Mouse (Mus musculus): ENCODE data around the gene Suclg1. TPM values are rescaled to one million over a fixed set of nuclear protein-coding genes. Genes with fewer than 3 reads are reported as not detected.

The Suclg1 gene
- total RNA-seq, 2 experiments from 2014 or later: 99.9 to 153 TPM

DNA sequence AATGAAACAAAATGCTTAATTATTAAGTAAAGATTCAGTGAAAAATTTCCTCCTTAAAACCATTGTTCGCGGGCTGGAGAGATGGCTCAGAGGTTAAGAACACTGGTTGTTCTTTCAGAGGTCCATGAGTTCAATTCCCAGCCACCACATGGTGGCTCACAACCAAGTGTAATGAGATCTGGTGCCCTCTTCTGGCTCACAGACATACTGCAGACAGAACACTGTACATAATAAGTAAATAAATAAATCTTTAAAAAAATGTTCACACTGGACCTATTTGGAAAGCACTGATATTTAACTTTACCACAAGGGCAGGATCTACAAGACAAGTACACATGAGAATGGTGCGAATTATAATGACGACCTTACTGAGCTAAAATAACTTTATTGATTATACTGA, 730 bp upstream of the Suclg1 start:
- no peak; the same call in 1 of the 2 replicates for ATAC-seq (replicated peaks; ENCODE audit: low FRiP score, low TSS enrichment, poor library complexity, severe bottlenecking)

GRCm38 (mm10) chr6:73249049-73249422, 854 bp downstream of the Suclg1 start:
- ATAC-seq (replicated peaks; ENCODE audit: low FRiP score, low TSS enrichment, poor library complexity, severe bottlenecking): peak; percentile 41

DNA sequence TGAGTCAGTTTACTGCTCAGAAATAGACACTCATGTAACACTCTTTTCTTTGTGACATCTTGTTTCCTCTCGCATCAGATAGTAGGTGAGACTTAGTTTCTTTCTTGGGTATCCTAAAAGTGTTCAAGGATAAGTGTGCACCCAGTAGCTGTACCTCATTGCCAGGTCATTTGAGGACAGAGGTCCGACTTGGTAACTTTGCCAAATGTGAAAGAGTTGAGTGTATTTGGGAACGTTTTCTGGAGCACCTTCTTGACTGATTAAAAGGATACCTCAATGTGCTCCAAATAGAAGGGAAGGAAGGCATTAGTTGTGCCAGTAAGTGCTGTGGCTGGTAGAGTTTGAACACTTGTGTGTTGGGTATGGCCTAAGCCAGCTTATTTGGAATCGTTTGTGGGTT, 1.7 kb downstream of the Suclg1 start:
- ATAC-seq (replicated peaks; ENCODE audit: low FRiP score, low TSS enrichment, poor library complexity, severe bottlenecking): no peak

GRCm38 (mm10) chr6:73251336-73251735, 3.2 kb downstream of the Suclg1 start:
- no peak for ATAC-seq (replicated peaks; ENCODE audit: low FRiP score, low TSS enrichment, poor library complexity, severe bottlenecking)

GRCm38 (mm10) chr6:73252396-73252795, 4.2 kb downstream of the Suclg1 start:
- ATAC-seq (replicated peaks; ENCODE audit: low FRiP score, low TSS enrichment, poor library complexity, severe bottlenecking): no peak

DNA sequence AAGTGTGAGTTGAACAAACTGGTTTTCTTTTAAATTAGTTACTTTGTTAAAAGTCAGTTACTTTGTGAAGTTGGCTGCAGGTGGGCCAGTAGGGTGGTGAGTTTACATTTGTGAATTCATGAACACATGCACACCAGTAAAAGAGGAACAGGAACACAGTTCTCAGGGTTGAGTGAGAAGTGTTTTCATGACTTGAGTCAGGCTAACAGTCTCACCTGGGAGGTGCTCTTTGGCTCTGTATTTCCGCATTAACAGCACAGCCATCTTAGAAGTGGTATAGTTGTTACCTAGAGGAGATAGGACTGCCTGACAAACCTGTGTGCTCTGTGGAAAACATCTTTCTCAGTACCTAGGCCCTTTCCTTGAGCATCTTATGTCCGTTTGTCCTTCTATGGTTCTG, 4.8 kb downstream of the Suclg1 start:
- ATAC-seq (replicated peaks; ENCODE audit: low FRiP score, low TSS enrichment, poor library complexity, severe bottlenecking): no peak

DNA sequence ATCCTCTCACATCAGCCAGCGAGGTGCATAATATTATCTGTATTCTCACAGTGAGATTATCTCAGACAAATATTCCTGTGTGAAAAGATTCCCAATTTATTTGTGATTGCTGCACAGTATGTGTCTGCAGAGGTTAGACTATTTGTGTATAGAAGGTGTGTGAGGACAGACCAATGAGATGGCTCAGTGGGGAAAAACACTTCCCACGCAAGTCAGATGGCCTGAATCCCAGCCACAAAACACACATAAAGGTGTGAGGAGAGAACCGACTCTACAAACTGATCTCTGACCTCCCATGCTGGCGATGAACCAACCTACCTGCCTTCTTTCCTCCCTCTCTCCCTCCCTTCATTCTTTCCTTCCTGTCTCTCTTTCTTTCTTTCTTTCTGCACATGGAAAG, 5.4 kb downstream of the Suclg1 start:
- ATAC-seq (replicated peaks; ENCODE audit: low FRiP score, low TSS enrichment, poor library complexity, severe bottlenecking): no peak

DNA sequence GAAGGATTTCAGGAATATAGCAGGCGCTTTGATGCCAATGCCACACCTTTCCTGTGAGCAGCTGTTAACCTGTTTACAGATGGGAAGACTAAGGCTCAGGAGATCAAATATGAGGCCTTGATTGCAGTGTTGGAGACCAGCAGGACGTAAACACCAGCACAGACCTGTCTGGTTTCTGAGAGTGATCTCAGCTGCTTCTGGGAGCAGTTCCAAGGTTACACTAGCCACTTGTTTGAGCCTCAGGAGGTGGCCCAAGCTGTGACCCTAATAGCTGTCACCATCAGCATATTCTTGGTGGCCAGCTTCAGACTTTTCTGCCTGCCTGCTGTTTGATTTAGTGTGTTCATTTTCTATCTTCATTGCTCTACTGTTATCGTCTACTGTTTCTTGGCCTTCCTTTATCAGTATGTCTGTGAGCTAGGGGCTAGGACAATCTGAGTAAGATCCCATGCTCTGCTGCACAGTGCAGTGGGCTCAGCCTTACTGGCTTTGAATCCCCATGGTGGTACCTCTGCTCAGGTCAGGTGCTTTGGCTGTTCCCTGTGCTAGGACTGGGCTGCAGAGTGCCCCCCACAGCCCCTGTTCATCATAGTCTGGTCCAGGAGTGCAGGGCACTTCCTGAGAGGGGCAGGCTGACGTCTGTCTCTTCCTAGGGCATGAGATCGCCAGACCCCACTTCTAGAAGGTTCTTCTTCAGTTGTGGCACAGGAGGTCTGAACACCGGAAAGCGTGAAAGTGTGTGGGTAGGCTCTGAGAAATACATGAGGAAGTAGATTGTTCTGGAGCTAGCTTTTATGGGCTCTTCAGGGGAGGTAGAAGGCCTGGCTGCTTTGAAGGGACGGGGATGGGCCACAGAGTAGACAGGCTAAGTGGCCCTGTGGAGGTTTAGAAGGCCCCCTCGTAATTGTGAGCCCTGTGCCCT, 6.4 kb downstream of the Suclg1 start:
- peak; percentile 53 for ATAC-seq (replicated peaks; ENCODE audit: low FRiP score, low TSS enrichment, poor library complexity, severe bottlenecking)

- no peak for ATAC-seq (replicated peaks; ENCODE audit: low FRiP score, low TSS enrichment, poor library complexity, severe bottlenecking)
Observed at GRCm38 (mm10) chr6:73257068-73257467, 8.9 kb downstream of the Suclg1 start.

DNA sequence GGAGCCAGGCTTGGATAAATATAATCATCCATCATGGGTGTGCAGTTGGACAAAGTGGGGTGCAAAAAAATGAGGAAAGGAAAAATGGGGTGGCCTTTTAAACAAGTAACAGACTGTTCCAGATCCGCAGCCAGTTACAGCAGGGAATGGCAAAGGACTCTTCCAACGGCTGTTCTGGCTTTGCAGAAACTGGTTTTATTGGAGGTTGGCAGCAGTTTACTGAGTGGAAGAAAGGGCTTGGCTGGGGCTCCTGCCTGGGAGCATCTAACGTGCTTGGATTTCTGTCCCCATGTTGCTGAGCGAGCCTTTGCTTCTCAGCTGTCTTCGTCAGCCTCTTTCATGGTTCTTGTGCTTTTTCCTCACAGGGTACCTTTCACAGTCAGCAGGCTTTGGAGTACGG, 11.9 kb downstream of the Suclg1 start:
- no peak for ATAC-seq (replicated peaks; ENCODE audit: low FRiP score, low TSS enrichment, poor library complexity, severe bottlenecking)

- no peak for ATAC-seq (replicated peaks; ENCODE audit: low FRiP score, low TSS enrichment, poor library complexity, severe bottlenecking)
Observed at GRCm38 (mm10) chr6:73264801-73265200, 16.6 kb downstream of the Suclg1 start.

DNA sequence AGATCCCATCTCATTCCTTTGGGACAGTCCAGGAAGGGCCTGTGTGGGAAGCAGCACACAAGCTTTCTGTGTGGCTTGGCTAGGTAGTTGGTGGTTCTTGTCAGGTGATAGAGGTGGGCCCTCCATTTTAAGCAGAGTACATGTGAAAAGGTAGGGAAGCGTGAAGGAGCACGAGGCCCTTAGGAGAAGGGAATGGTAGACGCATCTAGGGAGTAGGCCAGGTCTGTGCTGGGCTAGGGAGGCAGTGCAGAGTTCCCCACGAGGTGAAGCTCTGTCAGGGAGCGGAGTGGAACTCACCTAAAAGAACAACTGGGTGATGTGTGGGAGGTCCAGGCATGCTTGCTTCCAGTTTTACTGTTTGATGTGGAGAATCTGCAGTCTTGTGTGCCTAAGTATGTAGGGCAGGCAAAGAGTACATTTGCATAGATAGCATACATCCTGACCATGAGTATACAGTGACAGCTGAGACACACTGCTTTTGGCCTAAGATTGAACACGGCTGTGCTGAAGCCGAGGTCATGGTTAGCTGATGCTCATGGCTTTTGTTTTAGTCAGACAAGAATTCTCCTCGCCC, 19.6 kb downstream of the Suclg1 start:
- no peak for ATAC-seq (replicated peaks; ENCODE audit: low FRiP score, low TSS enrichment, poor library complexity, severe bottlenecking)

- ATAC-seq (replicated peaks; ENCODE audit: low FRiP score, low TSS enrichment, poor library complexity, severe bottlenecking): no peak
Observed at GRCm38 (mm10) chr6:73269374-73269773, 21.2 kb downstream of the Suclg1 start.

DNA sequence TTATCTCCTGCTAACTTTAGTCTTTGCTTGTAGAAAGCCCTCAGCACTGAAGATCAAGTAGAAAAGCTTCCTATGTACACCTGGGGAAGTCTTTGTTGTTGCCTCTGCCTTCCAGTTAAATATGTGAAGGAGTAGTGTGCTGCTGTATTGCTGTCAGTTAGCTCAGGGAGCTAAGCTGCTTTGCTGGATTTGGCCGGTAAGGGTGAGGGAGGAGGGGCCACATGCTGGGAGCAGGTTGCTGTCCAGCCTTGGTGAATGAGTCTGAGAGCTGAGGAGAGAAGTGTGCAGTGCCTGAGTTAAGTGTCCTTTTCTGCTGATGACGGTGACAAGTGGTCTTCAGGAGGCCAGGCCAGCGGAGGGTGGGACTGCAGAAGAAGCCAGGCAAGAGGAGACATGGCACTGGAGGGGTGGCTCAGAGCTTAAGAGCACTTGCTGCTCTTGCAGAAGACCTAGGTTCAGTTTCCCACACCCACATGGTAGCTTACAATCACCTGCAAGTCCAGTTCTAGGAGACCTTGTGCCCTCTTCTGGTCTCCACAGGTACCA, 23.4 kb downstream of the Suclg1 start:
- no peak for ATAC-seq (replicated peaks; ENCODE audit: low FRiP score, low TSS enrichment, poor library complexity, severe bottlenecking)

DNA sequence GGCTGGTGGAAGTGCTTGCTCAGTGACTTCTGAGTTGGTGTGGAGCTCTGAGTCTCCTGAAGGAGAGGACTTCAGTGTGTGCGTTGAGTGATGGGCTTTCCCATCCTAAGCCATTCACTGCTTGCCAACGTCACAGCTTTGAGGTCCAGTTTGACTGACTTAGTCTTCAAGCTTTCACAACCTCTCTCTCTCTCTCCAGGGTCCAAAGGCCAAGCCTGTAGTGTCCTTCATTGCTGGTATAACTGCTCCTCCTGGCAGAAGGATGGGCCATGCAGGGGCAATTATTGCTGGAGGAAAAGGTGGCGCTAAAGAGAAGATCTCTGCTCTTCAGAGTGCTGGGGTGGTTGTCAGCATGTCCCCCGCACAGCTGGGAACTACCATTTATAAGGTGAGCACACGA, 26.8 kb downstream of the Suclg1 start:
- ATAC-seq (replicated peaks; ENCODE audit: low FRiP score, low TSS enrichment, poor library complexity, severe bottlenecking): no peak

- ATAC-seq (replicated peaks; ENCODE audit: low FRiP score, low TSS enrichment, poor library complexity, severe bottlenecking): peak; percentile 19; the same call in 1 of the 2 replicates
Observed at GRCm38 (mm10) chr6:73279681-73280080, 31.5 kb downstream of the Suclg1 start.

DNA sequence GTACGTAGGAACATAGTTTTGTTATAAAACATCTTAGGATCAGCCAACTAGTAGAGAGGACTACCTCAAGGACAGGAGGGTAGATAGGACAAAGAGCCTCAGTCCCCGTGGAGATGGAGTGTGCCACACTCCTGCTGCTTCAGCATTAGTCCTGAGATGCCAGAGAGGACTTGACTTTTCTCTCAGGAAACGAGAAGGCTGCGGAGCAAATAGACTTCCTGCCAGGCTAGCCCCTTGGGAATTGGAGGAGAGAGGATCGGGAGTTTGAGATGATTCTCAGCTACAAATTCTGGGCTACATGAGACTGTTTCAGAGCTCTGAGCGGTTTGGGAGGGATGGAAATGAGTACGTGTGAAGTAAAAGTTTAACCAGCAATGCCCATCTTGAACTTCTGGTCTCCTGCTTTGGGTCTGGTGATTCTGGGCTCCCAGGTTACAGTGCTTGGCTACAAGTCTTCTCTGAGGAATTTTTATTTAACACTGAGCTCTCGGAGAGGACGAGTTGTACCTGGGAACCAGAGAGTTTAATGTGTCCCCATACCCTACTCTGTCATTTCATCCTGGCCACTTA, 32.4 kb downstream of the Suclg1 start:
- no peak for ATAC-seq (replicated peaks; ENCODE audit: low FRiP score, low TSS enrichment, poor library complexity, severe bottlenecking)

GRCm38 (mm10) chr6:73286326-73286725, 38.1 kb downstream of the Suclg1 start:
- no peak for ATAC-seq (replicated peaks; ENCODE audit: low FRiP score, low TSS enrichment, poor library complexity, severe bottlenecking)

DNA sequence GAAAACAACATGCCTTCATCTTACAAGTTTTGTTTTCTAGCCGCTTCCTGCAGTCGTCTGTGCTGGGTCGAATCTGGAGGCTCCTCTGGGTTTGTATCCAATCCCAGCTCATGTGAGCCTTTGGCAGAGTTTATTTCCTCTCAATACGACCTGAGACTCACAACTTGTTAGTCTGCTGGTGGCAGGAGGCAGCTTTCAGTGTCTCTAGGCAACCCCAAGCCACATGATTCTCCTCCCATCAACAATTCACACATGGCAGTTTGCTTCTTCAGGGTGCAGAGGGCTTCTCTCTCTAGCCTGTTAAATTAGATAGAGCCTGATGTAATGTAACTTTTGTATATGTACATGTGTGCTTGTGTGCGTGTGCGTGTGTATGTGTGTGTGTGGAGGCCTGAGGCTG, 58.7 kb downstream of the Suclg1 start:
- no peak for ATAC-seq (replicated peaks; ENCODE audit: low FRiP score, low TSS enrichment, poor library complexity, severe bottlenecking)

DNA sequence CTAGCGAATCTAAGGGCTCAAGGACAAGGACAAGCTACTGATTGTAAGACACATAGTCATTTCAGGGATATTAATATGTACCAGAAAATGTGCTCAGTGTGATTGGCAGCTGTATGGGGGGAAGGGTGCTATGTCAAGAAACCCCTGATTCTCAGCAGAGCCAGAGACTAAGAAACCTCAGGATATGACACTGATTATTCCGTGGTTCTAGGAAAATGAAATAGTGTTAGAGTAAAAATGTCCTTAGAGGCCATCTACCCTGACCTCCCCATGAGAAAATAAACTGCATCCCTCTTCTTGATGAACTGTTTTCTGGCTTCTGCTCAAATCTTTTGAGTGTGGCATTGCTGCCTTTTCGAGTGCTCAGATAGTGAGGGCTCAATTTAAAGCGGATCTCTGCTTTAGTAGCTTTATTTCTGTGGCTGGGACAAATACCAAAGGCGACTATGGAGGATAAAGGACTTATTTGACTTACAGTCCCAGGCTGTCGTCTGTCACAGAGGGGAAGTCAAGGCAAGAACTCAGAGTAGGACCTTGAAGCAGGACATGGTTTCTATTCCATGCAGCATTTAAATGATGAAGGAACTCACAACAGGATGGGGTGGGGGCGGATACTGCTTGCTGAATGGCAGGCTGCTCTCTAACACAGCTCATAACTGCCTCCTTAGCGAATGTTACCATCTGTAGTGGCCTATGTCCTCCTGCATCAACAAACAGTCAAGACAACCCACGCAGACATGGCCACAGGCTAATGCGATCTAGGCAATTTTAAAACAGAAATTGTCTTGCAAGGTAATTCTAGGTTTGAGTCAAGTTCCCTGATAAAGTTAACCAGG, 60.7 kb downstream of the Suclg1 start:
- ATAC-seq (replicated peaks; ENCODE audit: low FRiP score, low TSS enrichment, poor library complexity, severe bottlenecking): no peak
